Mouse (Mus musculus): ENCODE measurements around the gene Hoxc13. TPM values are rescaled to one million over a fixed set of nuclear protein-coding genes. Genes with fewer than 3 reads are reported as not detected.

Hoxc13 gene
- polyA plus RNA-seq, 1 experiment: not detected

- Histone ChIP-seq H3K4me3 (ENCODE audit: insufficient read depth, low read depth, low read length) (no peak overlapping the region), H3K4me1 (ENCODE audit: control insufficient read depth, insufficient read depth, low read length) (no peaks in the 10 kb centered on the region), H3K27ac (ENCODE audit: insufficient read depth, low read depth, low read length) (no peak overlapping the region)
- TF ChIP-seq CTCF (IDR thresholded peaks at IDR 0.05; ENCODE audit: insufficient read depth, low read depth, low read length): no peak
- TF ChIP-seq POLR2A (IDR thresholded peaks at IDR 0.05; ENCODE audit: insufficient read depth, low read depth, low read length): no peak
- 2% methylated on average over 23 of the region's 23 CpGs for WGBS
Observed at GRCm38 (mm10) chr15:102931706-102932358, 10.9 kb downstream of the Hoxc13 start.

- Histone ChIP-seq H3K4me3 (ENCODE audit: insufficient read depth, low read depth, low read length) (no peak overlapping the region), H3K27ac (ENCODE audit: insufficient read depth, low read depth, low read length) (no peak overlapping the region), H3K4me1 (ENCODE audit: control insufficient read depth, insufficient read depth, low read length) (no peaks in the 10 kb centered on the region)
- TF ChIP-seq POLR2A (IDR thresholded peaks at IDR 0.05; ENCODE audit: insufficient read depth, low read depth, low read length): no peak
- TF ChIP-seq CTCF (IDR thresholded peaks at IDR 0.05; ENCODE audit: insufficient read depth, low read depth, low read length): no peak
- 4% methylated on average over 12 of the region's 12 CpGs for WGBS
Observed at GRCm38 (mm10) chr15:102934438-102934837, 13.5 kb downstream of the Hoxc13 start.

GRCm38 (mm10) chr15:102934897-102935296 lies 14.0 kb downstream of the Hoxc13 start:
- Histone ChIP-seq H3K4me1 (ENCODE audit: control insufficient read depth, insufficient read depth, low read length) (no peaks in the 10 kb centered on the region), H3K27ac (ENCODE audit: insufficient read depth, low read depth, low read length) (no peak overlapping the region), H3K4me3 (ENCODE audit: insufficient read depth, low read depth, low read length) (no peak overlapping the region)
- 2% methylated on average over 27 of the region's 27 CpGs for WGBS
- TF ChIP-seq POLR2A (IDR thresholded peaks at IDR 0.05; ENCODE audit: insufficient read depth, low read depth, low read length): no peak
- TF ChIP-seq CTCF (IDR thresholded peaks at IDR 0.05; ENCODE audit: insufficient read depth, low read depth, low read length): no peak

- no peaks in the 10 kb centered on the region for H3K4me1 ChIP-seq (ENCODE audit: control insufficient read depth, insufficient read depth, low read length)
- H3K4me3 ChIP-seq (ENCODE audit: insufficient read depth, low read depth, low read length): no peak within 1 kb of the TSS
- 5% methylated on average over 31 of the region's 31 CpGs for WGBS
- H3K27ac ChIP-seq (ENCODE audit: insufficient read depth, low read depth, low read length): no peak within 1 kb of the TSS
- no peak for TF ChIP-seq CTCF (IDR thresholded peaks at IDR 0.05; ENCODE audit: insufficient read depth, low read depth, low read length)
- no peak for TF ChIP-seq POLR2A (IDR thresholded peaks at IDR 0.05; ENCODE audit: insufficient read depth, low read depth, low read length)
Observed at GRCm38 (mm10) chr15:102936279-102936972, 15.5 kb downstream of the Hoxc13 start, which contains the start of gene Hoxc12. Gene Hoxc12, plus strand, starts transcription at chr15:102936757.

GRCm38 (mm10) chr15:102937036-102937666 lies 16.2 kb downstream of the Hoxc13 start:
- TF ChIP-seq POLR2A (IDR thresholded peaks at IDR 0.05; ENCODE audit: insufficient read depth, low read depth, low read length): no peak
- no peak for TF ChIP-seq CTCF (IDR thresholded peaks at IDR 0.05; ENCODE audit: insufficient read depth, low read depth, low read length)

GRCm38 (mm10) chr15:102939256-102940155 lies 18.6 kb downstream of the Hoxc13 start:
- Histone ChIP-seq H3K4me3 (ENCODE audit: insufficient read depth, low read depth, low read length) (no peak overlapping the region), H3K4me1 (ENCODE audit: control insufficient read depth, insufficient read depth, low read length) (0 out of 2 replicates have a peak, but pooled peaks cover 3% of the 10 kb centered on the region), H3K27ac (ENCODE audit: insufficient read depth, low read depth, low read length) (no peak overlapping the region)
- TF ChIP-seq CTCF (IDR thresholded peaks at IDR 0.05; ENCODE audit: insufficient read depth, low read depth, low read length) (no peak), POLR2A (IDR thresholded peaks at IDR 0.05; ENCODE audit: insufficient read depth, low read depth, low read length) (no peak)
- WGBS: 2% methylated on average over 34 of the region's 34 CpGs

More at GRCm38 (mm10) chr15:102937036-102937666, 16.2 kb downstream of the Hoxc13 start:
- H3K27ac ChIP-seq (ENCODE audit: insufficient read depth, low read depth, low read length): no peak overlapping the region
- H3K4me3 ChIP-seq (ENCODE audit: insufficient read depth, low read depth, low read length): no peak overlapping the region
- WGBS: 2% methylated on average over 50 of the region's 50 CpGs
- H3K4me1 ChIP-seq (ENCODE audit: control insufficient read depth, insufficient read depth, low read length): no peaks in the 10 kb centered on the region

- Histone ChIP-seq H3K4me3 (ENCODE audit: insufficient read depth, low read depth, low read length) (no peak overlapping the region), H3K27ac (ENCODE audit: insufficient read depth, low read depth, low read length) (no peak overlapping the region), H3K4me1 (ENCODE audit: control insufficient read depth, insufficient read depth, low read length) (0 out of 2 replicates have a peak, but pooled peaks cover 3% of the 10 kb centered on the region)
- under 1% methylated on average over 52 of the region's 53 CpGs for WGBS
- TF ChIP-seq POLR2A (IDR thresholded peaks at IDR 0.05; ENCODE audit: insufficient read depth, low read depth, low read length) (no peak), CTCF (IDR thresholded peaks at IDR 0.05; ENCODE audit: insufficient read depth, low read depth, low read length) (no peak)
Observed at GRCm38 (mm10) chr15:102942739-102943467, 22.0 kb downstream of the Hoxc13 start.

GRCm38 (mm10) chr15:102943468-102943813 lies 22.5 kb downstream of the Hoxc13 start:
- WGBS: 5% methylated on average over 5 of the region's 5 CpGs
- TF ChIP-seq CTCF (IDR thresholded peaks at IDR 0.05; ENCODE audit: insufficient read depth, low read depth, low read length) (no peak), POLR2A (IDR thresholded peaks at IDR 0.05; ENCODE audit: insufficient read depth, low read depth, low read length) (no peak)
- Histone ChIP-seq H3K27ac (ENCODE audit: insufficient read depth, low read depth, low read length) (no peak overlapping the region), H3K4me3 (ENCODE audit: insufficient read depth, low read depth, low read length) (no peak overlapping the region), H3K4me1 (ENCODE audit: control insufficient read depth, insufficient read depth, low read length) (0 out of 2 replicates have a peak, but pooled peaks cover 3% of the 10 kb centered on the region)
